Mouse (Mus musculus): ENCODE data around the gene Oxt.

Gene Oxt

GRCm38 (mm10) chr2:130581201-130581600 is 5.2 kb downstream of the Oxt start:
- DNase-seq, result no peak

GRCm38 (mm10) chr2:130582552-130582951 is 6.6 kb downstream of the Oxt start, which contains the start of gene Avp:
Gene Avp (minus strand): TSS chr2:130582554.
- DNase-seq, result no peak

- no peak for DNase-seq
Observed at GRCm38 (mm10) chr2:130583902-130584560, 8.1 kb downstream of the Oxt start.

- DNase-seq, result no peak
Observed at GRCm38 (mm10) chr2:130586016-130586415, 10.0 kb downstream of the Oxt start.

- no peak for DNase-seq
Observed at GRCm38 (mm10) chr2:130588373-130588772, 12.4 kb downstream of the Oxt start.

GRCm38 (mm10) chr2:130589157-130589556 is 13.2 kb downstream of the Oxt start:
- DNase-seq, result no peak

- no peak for DNase-seq
Observed at GRCm38 (mm10) chr2:130589761-130590160, 13.8 kb downstream of the Oxt start.

- no peak for DNase-seq
Observed at GRCm38 (mm10) chr2:130591016-130591415, 15.0 kb downstream of the Oxt start.

- DNase-seq, result no peak
Observed at GRCm38 (mm10) chr2:130595596-130595995, 19.6 kb downstream of the Oxt start.

- DNase-seq, result no peak
Observed at GRCm38 (mm10) chr2:130597601-130598010, 21.6 kb downstream of the Oxt start.

- no peak for DNase-seq
Observed at GRCm38 (mm10) chr2:130598399-130598798, 22.4 kb downstream of the Oxt start.

GRCm38 (mm10) chr2:130602195-130602594 is 26.2 kb downstream of the Oxt start:
- DNase-seq, result no peak

GRCm38 (mm10) chr2:130613091-130613490 is 37.1 kb downstream of the Oxt start:
- no peak for DNase-seq

GRCm38 (mm10) chr2:130618972-130619371 is 43.0 kb downstream of the Oxt start:
- no peak for DNase-seq
